Mouse (Mus musculus): Measurements from ENCODE around the gene Prkn. TPM values are rescaled to one million over a fixed set of nuclear protein-coding genes. Genes with fewer than 3 reads are reported as not detected.

The Prkn gene
- polyA plus RNA-seq, 3 experiments from 2014 or later, result 0.12 TPM; not detected in 2

Other genes with a start within 250 kb of the Prkn start
- not detected for gene Pacrg, start 73 bp upstream of the Prkn start, polyA plus RNA-seq (2017; shearing (Covaris generic))

All from inflammation-experienced regulatory T-cells, adult 6 months (primary cell).